Mouse (Mus musculus) CH12.LX (cell line): ENCODE measurements around the gene Ndufs6.

Source experiments
- CHD1 ChIP-seq: IDR thresholded peaks from 2 replicates; pipeline ENCODE4 v1.6.1; 2012; ENCODE audit warnings: low read depth, low read length, improper control_type of control experiment, inconsistent platforms
- EP300 ChIP-seq: IDR thresholded peaks from 2 replicates; pipeline ENCODE4 v1.6.1; 2011; ENCODE audit warnings: low read length, improper control_type of control experiment
- POLR2A ChIP-seq: IDR thresholded peaks from 2 replicates; pipeline ENCODE4 v1.6.1; 2011; ENCODE audit warnings: low read depth, mild to moderate bottlenecking, improper control_type of control experiment, low read length

DNA sequence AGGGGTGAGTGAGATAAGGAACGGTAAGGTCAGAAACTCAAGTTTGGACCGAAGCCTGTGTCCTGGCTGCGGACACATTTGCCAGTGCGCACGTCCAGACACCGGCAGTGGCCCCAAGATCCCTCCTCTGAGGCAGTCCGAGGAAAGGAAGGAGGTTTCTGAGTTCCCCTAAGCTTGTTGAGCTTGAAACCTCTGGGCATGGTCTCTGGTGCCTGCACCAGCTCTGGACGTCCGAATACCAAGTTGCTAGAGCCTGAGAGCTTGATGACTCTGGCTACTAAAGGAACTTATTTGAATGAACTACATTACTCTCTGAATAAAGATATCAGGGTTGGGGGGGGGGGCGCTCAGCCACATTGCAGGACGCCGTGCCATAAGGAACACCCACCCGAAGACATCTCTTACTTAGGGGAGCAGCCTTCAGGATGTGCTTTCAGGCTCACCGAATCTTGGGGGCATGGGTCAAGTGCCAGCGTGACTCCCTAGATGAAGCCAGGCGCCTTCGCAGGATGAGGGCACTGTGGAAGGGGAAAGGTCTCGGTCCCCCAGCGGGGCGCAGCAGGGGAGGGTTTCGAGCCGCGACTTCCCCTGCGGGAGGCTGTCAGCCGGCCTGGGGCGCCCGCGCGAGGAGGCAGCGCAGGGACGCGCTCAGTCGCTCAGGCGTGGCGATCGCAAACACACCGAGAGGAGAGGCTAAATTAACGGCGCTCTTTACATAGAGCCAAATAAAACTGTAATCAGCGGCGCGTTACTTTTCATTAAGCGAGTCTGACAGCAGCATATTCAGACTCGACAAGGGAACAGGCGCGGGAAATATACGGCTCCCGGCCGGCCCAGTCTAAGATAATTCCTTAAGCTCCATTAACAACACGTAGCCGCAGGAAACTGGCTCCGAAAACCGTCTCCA is 56.8 kb downstream of the Ndufs6 start:
- TF ChIP-seq EP300 (no peak), POLR2A (no peak), CHD1 (no peak)
